Mouse (Mus musculus): Measurements from ENCODE around the gene Stom.

Gene Stom

GRCm38 (mm10) chr2:35336388-35337280 is at the start of gene Stom:
Gene Stom (minus strand): TSS chr2:35336976.
- peak; percentile 100 for DNase-seq (ENCODE audit: low read depth)

DNA sequence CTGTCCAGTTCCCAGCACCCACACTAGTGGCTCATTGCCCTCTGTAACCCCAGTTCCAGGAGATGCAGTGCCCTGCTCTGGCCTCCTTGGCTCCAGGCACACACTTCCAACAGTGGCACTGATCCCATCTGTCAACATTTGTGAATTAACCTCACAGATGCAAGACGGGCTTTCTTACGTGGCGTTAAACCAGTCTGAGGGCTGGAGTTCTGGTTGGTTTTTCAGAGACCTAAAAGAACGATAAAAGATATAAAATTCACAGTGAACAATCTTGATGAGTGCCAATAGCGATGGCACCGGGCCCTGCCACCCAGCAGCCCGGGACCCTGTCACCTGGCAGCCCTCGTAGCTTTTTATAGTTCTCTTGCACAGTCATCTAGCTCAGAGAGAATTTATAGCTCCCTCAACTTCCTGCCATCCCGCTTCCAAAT is 48.7 kb upstream of the Stom start:
- no peak for DNase-seq (ENCODE audit: low read depth)

DNA sequence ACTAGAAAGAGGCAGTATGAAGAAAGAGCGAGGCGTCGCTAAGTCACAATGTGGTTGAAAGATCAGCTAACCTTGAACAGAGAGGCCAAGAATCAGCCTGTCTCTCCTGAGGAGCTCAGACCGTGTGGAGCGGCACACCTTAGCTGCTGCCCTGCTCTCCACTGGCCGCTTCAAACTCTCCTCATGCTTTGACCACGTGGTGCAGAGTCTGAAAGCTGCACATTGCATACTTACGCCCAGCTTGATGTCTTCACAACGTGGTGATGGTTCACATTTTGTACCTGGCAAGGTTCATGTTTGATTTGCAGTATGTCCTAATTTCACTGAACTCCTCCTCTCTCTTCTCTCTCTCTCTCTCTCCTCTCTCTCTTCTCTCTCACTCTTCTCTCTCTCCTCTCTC is 42.5 kb upstream of the Stom start:
- DNase-seq (ENCODE audit: low read depth), result no peak

DNA sequence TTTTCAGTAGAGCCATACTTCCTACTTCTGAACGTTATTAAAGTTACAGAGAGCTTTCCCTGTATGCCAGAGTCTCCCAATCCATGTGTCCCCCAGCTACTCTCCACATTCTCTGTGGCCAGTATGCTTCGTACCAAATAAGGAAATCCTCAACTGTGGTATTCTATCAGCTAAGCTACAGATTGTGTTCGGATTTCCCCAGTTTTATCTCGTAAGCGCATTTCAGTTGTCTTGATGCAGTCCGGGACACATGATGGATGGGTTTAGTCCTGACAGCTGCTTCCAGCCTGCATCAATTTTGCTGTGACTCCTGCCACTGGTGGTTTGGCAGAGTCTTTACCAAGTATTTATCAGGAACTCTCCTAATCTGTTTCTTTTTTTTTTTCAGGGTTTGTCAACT is 40.8 kb upstream of the Stom start:
- DNase-seq (ENCODE audit: low read depth), result no peak

DNA sequence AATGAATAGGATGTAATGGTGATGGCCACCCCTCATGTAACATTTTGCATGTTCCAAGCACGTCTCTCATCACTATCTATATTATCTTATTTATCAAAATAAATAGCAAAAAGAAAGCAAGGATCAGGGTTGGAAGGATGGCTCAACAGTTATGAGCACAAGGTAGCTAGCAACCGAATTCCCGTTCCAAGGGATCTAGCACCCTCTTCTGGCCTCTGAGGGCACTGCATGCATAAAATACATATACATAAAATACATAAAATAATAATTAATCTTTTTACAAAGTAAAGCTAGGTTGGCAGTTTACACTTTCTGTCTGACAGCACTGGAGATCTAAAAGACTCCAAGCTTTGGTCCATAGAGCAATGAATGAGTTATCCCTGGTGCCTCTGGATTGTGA is 36.2 kb upstream of the Stom start:
- DNase-seq (ENCODE audit: low read depth), result peak; percentile 79

- no peak for DNase-seq (ENCODE audit: low read depth)
These were observed 33.9 kb upstream of the Stom start for GRCm38 (mm10) chr2:35370686-35371085.

GRCm38 (mm10) chr2:35367629-35368028 is 30.9 kb upstream of the Stom start, which contains the start of gene 4930568D16Rik:
Gene 4930568D16Rik (minus strand): TSS chr2:35367729.
- no peak for DNase-seq (ENCODE audit: low read depth)

GRCm38 (mm10) chr2:35349184-35349583 is 12.4 kb upstream of the Stom start:
- peak; percentile 74 for DNase-seq (ENCODE audit: low read depth)

- DNase-seq (ENCODE audit: low read depth), result no peak
These were observed 9.2 kb upstream of the Stom start for GRCm38 (mm10) chr2:35345984-35346383.

GRCm38 (mm10) chr2:35342605-35343004 is 5.8 kb upstream of the Stom start:
- DNase-seq (ENCODE audit: low read depth), result peak; percentile 74

DNA sequence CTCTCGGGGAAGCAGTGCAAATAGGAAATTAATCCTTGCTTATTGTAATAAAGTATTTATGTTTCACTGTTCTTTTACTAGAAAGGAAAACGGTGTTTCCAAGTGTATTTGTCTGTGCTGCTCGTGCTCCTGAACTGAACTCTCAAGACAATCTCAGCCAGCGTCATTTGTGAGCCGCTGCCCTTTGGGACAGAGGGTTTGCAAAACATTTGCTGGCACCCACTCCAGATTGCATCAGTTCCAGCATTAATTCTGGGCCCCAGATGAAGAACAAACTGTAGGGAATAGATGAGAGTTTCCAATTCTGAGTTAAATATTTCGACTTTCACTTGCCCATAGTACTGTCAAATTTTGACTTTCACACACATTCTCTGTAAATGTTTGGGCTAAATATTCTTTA is 1.9 kb upstream of the Stom start:
- DNase-seq (ENCODE audit: low read depth), result peak; percentile 15

DNA sequence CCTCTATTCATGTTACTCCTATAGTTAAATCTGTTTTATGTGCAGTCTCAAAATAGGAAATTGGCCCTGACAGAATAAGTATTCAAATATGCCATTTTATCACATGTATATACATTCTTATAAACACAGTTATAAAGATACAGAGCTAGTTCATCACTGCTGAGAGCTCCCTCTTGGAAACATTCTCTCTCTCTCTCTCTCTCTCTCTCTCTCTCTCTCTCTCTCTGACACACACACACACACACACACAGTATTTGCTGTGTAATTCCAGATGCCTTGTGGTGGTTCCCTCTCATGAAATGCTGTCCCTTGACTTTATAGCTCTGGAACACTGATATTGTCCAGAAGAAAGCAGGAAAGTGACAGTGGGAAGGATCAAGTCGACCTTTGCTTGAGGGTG is 1.3 kb upstream of the Stom start:
- DNase-seq (ENCODE audit: low read depth), result no peak

DNA sequence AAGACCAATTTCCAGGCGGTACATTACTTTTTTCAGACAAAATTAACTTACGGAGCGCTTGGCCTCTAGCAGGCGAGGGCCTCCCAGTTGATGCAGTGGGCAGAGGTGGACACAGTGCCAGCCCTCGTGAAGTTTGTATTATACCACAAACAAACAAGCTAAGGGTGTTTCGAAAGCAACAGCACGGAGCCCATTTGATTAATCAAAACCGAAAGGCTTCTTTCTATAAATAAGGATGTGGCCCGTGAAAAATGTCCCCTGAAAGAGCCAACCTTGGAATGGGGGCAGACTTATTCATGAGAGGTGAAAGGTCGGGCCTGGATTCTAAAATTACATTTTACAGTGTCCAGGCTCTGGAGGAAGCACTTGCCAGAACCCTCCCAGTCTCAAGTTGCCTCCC is 643 bp upstream of the Stom start:
- peak; percentile 57 for DNase-seq (ENCODE audit: low read depth)

DNA sequence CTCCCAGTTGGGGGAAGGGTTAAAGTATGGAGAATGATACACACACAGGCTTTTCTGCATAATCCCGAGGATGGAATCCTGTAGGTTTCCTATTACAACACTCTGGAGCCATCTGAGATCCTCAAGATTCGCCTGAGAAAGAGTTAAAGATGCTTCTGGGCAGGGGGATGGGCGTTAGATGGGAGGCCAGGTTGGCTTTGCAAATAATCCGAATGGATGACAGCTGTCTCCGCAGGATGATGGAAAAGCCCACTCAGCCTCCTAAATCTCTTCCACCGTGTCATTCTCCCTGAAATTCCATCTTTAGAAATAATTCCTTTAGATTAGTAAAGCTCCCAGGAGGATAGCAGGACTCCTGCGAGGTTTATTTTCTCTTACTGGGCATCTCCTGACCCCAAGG is 1.2 kb downstream of the Stom start:
- peak; percentile 32 for DNase-seq (ENCODE audit: low read depth)

GRCm38 (mm10) chr2:35333670-35334069 is 3.1 kb downstream of the Stom start:
- DNase-seq (ENCODE audit: low read depth), result no peak

GRCm38 (mm10) chr2:35331205-35331604 is 5.6 kb downstream of the Stom start:
- DNase-seq (ENCODE audit: low read depth), result no peak

DNA sequence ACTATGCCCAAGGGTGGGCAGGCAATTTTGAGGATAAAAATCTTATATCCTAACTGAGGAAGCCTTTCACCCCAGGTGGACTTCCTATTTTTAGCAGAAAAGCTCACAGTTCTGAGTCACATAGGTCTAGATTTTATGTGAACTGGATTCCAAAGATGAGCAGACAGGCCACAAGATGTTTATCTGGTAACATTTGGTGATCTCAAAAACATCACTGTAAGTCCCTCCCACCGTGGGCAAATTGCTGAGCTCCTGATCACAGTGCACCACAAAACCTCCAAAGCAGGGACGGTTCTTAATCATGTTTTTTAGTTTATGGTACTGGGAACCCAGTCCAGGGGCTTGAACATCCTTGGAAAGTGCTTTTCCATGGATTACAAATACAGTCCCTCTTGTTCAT is 7.7 kb downstream of the Stom start:
- DNase-seq (ENCODE audit: low read depth), result no peak

GRCm38 (mm10) chr2:35328064-35328792 is 8.5 kb downstream of the Stom start:
- no peak for DNase-seq (ENCODE audit: low read depth)

- DNase-seq (ENCODE audit: low read depth), result no peak
These were observed 9.2 kb downstream of the Stom start for GRCm38 (mm10) chr2:35327583-35327982.

GRCm38 (mm10) chr2:35326931-35327330 is 9.8 kb downstream of the Stom start:
- no peak for DNase-seq (ENCODE audit: low read depth)

DNA sequence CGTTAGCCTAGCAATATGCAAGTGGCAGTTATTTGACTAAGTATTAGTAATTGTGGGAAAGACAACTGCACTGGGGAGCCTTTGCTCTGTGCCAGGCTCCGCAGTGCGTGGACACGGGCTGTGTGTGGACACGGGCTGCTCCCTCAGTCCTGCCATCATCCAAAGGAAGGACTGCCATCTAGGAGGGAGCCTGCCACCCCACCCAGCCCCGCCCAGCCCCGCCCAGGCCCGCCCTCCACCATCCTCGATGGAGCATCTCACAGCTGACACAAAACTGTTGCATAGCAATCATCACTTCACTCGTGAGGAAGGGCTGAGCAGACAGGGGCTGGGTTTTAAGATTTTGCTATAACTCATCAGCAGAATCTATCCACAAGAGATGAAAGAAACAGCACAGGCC is 10.8 kb downstream of the Stom start:
- DNase-seq (ENCODE audit: low read depth), result no peak

GRCm38 (mm10) chr2:35322404-35323164 is 14.2 kb downstream of the Stom start:
- DNase-seq (ENCODE audit: low read depth), result peak; percentile 50

All from NIH3T3 (cell line).